Comparison of ENCODE assay signal across 20 mouse cellular contexts in genomic region chr17:48024045-48024444, GRCm38 (mm10). TPM values are rescaled to one million over a fixed set of nuclear protein-coding genes. Genes with fewer than 3 reads are reported as not detected.
DNase-seq lines count a peak whose midpoint lies in the region; ATAC-seq and TF ChIP-seq lines count a peak whose summit lies in the region.
"Had no signal": no experiment of that assay in that cellular context is flagged by ENCODE, and none has a peak within 500 bp of the region (broad histone marks: within the 10 kb centered on the region; RNA-seq: fewer than 3 reads in every experiment).

No protein-coding gene starts in this region.

- no peak for DNase-seq in lung, embryonic 14.5 days
- DNase-seq in lung, adult 18-20 months: no peak
- DNase-seq in gastrocnemius, postnatal 25 days: peak; percentile 72
- no peak for DNase-seq in ovary, postnatal 10 days (ENCODE audit: low spot score)
- no peak for DNase-seq in thymus, postnatal 14 days
- no peak for DNase-seq in lung, postnatal 10 days
- DNase-seq: cerebellum, adult 11-12 months; kidney, postnatal 25 days; right cerebral cortex, postnatal 14 days had no signal

- TF ChIP-seq CTCF in lung, embryonic 14.5 days (IDR thresholded peaks at IDR 0.05; ENCODE audit: low read depth): no peak

- no peaks in the 10 kb centered on the region for H3K9me3 ChIP-seq in lung, embryonic 14.5 days (ENCODE audit: low read depth, low read length)
- H3K9me3 ChIP-seq in heart, embryonic 16.5 days (replicated peaks; ENCODE audit: control insufficient read depth, low read length): peaks cover 3% of the 10 kb centered on the region; the same call in 1 of the 2 replicates

- H3K4me2 ChIP-seq in lung, embryonic 14.5 days: no peak overlapping the region
- H3K4me2 ChIP-seq in heart, embryonic 16.5 days (ENCODE audit: low read depth, low read length): peak overlapping the region; percentile 8; the same call in 1 of the 2 replicates
- H3K4me2 ChIP-seq in myocyte (ENCODE audit: low read depth): peak overlapping the region; percentile 24

- H3K27ac ChIP-seq in lung, embryonic 14.5 days (ENCODE audit: low read depth): peak overlapping the region; percentile 43; the same call in 1 of the 2 replicates
- peak overlapping the region; percentile 81 for H3K27ac ChIP-seq in heart, embryonic 16.5 days (ENCODE audit: low read length)

- no peaks in the 10 kb centered on the region for H3K36me3 ChIP-seq in lung, embryonic 14.5 days (ENCODE audit: insufficient read depth)
- H3K36me3 ChIP-seq in heart, embryonic 16.5 days (ENCODE audit: control insufficient read depth, insufficient read depth): no peaks in the 10 kb centered on the region
- no peaks in the 10 kb centered on the region for H3K36me3 ChIP-seq in myocyte (ENCODE audit: control insufficient read depth, insufficient read depth)

- H3K4me1 ChIP-seq in lung, embryonic 14.5 days (ENCODE audit: insufficient read depth): peaks cover 43% of the 10 kb centered on the region
- peaks cover 39% of the 10 kb centered on the region for H3K4me1 ChIP-seq in heart, embryonic 16.5 days (ENCODE audit: control insufficient read depth, insufficient read depth, low read length)

- no peak for TF ChIP-seq POLR2A in myocyte (IDR thresholded peaks at IDR 0.05; ENCODE audit: insufficient read length, low read depth)

- no peaks in the 10 kb centered on the region for H3K79me2 ChIP-seq in myocyte (ENCODE audit: control insufficient read depth, insufficient read depth)

- H3K9ac ChIP-seq in lung, embryonic 14.5 days: no peak overlapping the region; the same call in 1 of the 2 replicates
- peak overlapping the region; percentile 30; the same call in 1 of the 2 replicates for H3K9ac ChIP-seq in heart, embryonic 16.5 days (ENCODE audit: low read length)

- 39% methylated on average over 8 of the region's 8 CpGs for WGBS in lung, embryonic 14.5 days
- WGBS in heart, embryonic 16.5 days: 35% methylated on average over 8 of the region's 8 CpGs

- ATAC-seq in lung, embryonic 14.5 days (ENCODE audit: insufficient read depth): no peak
- peak; percentile 81 for ATAC-seq in heart, embryonic 16.5 days (replicated peaks; ENCODE audit: extremely low read depth, insufficient read depth, low FRiP score)
- ATAC-seq: CD4-positive, CD25-positive, alpha-beta regulatory T cell, adult 4 months; intestine, postnatal 0 days had no signal

- H3ac ChIP-seq in myocyte (ENCODE audit: control insufficient read depth, insufficient read length): no peak overlapping the region

- H3K27me3 ChIP-seq in lung, embryonic 14.5 days (ENCODE audit: insufficient read depth, low read length): no peaks in the 10 kb centered on the region
- H3K27me3 ChIP-seq in heart, embryonic 16.5 days (ENCODE audit: control insufficient read depth, insufficient read depth, low read length): no peaks in the 10 kb centered on the region
- peaks cover 13% of the 10 kb centered on the region for H3K27me3 ChIP-seq in myocyte (ENCODE audit: control insufficient read depth, insufficient read depth, insufficient read length)

- no peak overlapping the region for H3K4me3 ChIP-seq in lung, embryonic 14.5 days (ENCODE audit: low read depth, low read length)
- H3K4me3 ChIP-seq in heart, embryonic 16.5 days (ENCODE audit: low read length): no peak overlapping the region
- no peak overlapping the region for H3K4me3 ChIP-seq in myocyte
- H3K4me3 ChIP-seq: erythroblast, embryonic 14.5 days had no signal

TF ChIP-seq in myocyte, 11 proteins besides CTCF, POLR2A, EP300 and RAD21:
- TF ChIP-seq MYOG (IDR thresholded peaks at IDR 0.05; ENCODE audit: control insufficient read depth in 1 of 3, insufficient read depth in 1 of 3, insufficient read length in 2 of 3, low read depth in 2 of 3): peak in 2 of 3 experiments; percentile 42 to 72
- no peak for TF ChIP-seq POLR2AphosphoS2 (IDR thresholded peaks at IDR 0.05; ENCODE audit: insufficient read length, low read depth)
- TF ChIP-seq E2F4 (IDR thresholded peaks at IDR 0.05; ENCODE audit: insufficient read depth): no peak
- no peak for TF ChIP-seq USF1 (IDR thresholded peaks at IDR 0.05; ENCODE audit: low read depth)
- TF ChIP-seq MYOD1 (IDR thresholded peaks at IDR 0.05; ENCODE audit: control insufficient read depth in 1 of 3, insufficient read length in 2 of 3, low read depth in 2 of 3): peak in 2 of 3 experiments; percentile 38 to 80
- no peak for TF ChIP-seq CEBPB (IDR thresholded peaks at IDR 0.05; ENCODE audit: insufficient read depth, poor library complexity, severe bottlenecking)

RNA-seq across cellular contexts. Expression of gene 1700122O11Rik, which starts 14.0 kb away (rescaled TPM):
- not detected in 2 replicates for polyA plus RNA-seq in lung, embryonic 14.5 days (2014; fragmentation: Nextera tagmentation; extraction: Ambion mirVana)
- total RNA-seq in gastrocnemius, postnatal 25 days (2021): not detected
- not detected in 2 replicates for polyA plus RNA-seq in heart, embryonic 16.5 days (2015; fragmentation: Nextera tagmentation; extraction: Ambion mirVana)
- not detected for polyA plus RNA-seq in myocyte (2012; fragmentation: generic; extraction: Trizol)
- total RNA-seq: layer of hippocampus, postnatal 25 days; liver, adult 2 months; megakaryocyte-erythroid progenitor cell, adult 5-6 weeks had no signal
- polyA plus RNA-seq: CD4-positive, CD25-positive, alpha-beta regulatory T cell, adult 4 months; cortical plate, adult 2 months; erythroblast, embryonic 14.5 days; hindbrain, embryonic 11.5 days; intestine, postnatal 0 days; liver, adult 2 months; lung, embryonic 16.5 days had no signal
